Mouse (Mus musculus): Measurements from ENCODE around the gene Trpm5. TPM values are rescaled to one million over a fixed set of nuclear protein-coding genes. Genes with fewer than 3 reads are reported as not detected.

Trpm5 gene
- polyA plus RNA-seq, 1 experiment from 2014 or later = 0.43 TPM

GRCm38 (mm10) chr7:143059202-143059870 is 35.1 kb downstream of the Trpm5 start:
- Histone ChIP-seq H3K4me3 (replicated peaks) (no peak overlapping the region), H3K9me3 (replicated peaks) (no peaks in the 10 kb centered on the region), H3K4me1 (replicated peaks) (peaks cover 74% of the 10 kb centered on the region), H3K36me3 (replicated peaks) (peaks cover 28% of the 10 kb centered on the region), H3K9ac (no peak overlapping the region), H3K4me2 (no peak overlapping the region), H3K27me3 (no peaks in the 10 kb centered on the region), H3K27ac (replicated peaks) (peak overlapping the region; percentile 77; the same call in 1 of the 2 replicates)
- WGBS (ENCODE audit: insufficient replicate concordance) = 31% methylated on average over 5 of the region's 5 CpGs
- no peak for ATAC-seq (ENCODE audit: insufficient read depth)

DNA sequence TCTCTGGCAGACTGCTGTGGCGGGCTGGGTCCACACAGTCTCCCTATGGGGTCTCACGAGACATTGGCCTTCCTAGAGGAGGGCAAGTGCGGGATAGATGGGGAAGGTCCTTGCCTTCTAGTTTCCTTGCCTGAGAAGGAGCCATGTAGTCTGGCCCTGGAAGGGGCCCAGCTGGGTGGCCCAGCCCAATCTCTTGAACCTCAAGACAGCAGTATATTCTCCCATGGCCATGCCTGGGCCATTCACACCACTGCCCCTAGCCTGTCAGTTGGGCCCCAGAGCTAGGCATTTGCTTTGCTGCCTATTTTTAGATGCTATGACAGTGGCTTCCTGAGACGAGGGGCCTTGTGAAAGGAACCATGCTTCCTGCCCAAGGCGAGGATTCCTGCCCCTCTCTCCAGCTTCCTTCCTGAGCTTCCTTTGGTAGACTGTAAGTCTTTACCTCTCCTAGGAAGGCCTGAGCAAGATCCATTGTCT is 36.2 kb downstream of the Trpm5 start:
- Histone ChIP-seq H3K9ac (no peak overlapping the region), H3K9me3 (replicated peaks) (no peaks in the 10 kb centered on the region), H3K4me3 (replicated peaks) (no peak overlapping the region), H3K36me3 (replicated peaks) (peaks cover 17% of the 10 kb centered on the region), H3K4me1 (replicated peaks) (peaks cover 85% of the 10 kb centered on the region), H3K4me2 (peak overlapping the region; percentile 94), H3K27ac (replicated peaks) (peak overlapping the region; percentile 77), H3K27me3 (no peaks in the 10 kb centered on the region)
- WGBS (ENCODE audit: insufficient replicate concordance) = 15% methylated on average over 5 of the region's 5 CpGs
- ATAC-seq (ENCODE audit: insufficient read depth) = peak; percentile 14; the same call in 1 of the 2 replicates

DNA sequence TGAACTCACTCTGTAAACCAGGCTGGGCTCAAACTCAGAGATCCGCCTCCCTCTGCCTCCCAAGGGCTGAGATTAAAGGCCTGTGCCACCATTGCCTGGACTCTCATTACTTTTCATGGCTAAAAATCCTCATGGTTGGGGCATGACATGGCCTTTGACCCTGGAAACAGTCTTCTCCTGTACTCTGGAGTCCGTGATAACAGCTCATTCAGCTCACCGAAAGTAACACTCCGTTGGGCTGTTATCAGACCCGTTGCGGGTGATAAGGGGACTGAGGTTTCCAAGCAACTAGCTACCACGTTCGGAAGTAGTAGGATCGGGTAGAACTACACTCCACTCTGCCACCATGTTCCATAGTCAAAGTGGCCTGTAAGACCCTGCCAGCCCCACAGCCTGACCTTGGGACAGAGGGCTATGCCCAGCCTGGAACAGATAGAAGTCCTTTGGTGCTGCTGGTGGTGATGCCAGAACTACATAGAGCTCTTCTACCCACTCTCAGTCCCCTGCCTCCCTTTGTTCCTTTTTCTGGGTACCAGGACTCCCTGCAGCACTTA is 36.7 kb downstream of the Trpm5 start:
- ATAC-seq (ENCODE audit: insufficient read depth) = peak; percentile 51

GRCm38 (mm10) chr7:143057023-143057422 is 37.4 kb downstream of the Trpm5 start:
- ATAC-seq (ENCODE audit: insufficient read depth) = no peak
- 26% methylated on average over 5 of the region's 5 CpGs for WGBS (ENCODE audit: insufficient replicate concordance)
- Histone ChIP-seq H3K27ac (replicated peaks) (peak overlapping the region; percentile 77), H3K27me3 (no peaks in the 10 kb centered on the region), H3K4me3 (replicated peaks) (no peak overlapping the region), H3K9me3 (replicated peaks) (no peaks in the 10 kb centered on the region), H3K4me2 (peak overlapping the region; percentile 94), H3K4me1 (replicated peaks) (peaks cover 96% of the 10 kb centered on the region), H3K9ac (no peak overlapping the region), H3K36me3 (replicated peaks) (peaks cover 5% of the 10 kb centered on the region)

More for the DNA sequence above, 36.7 kb downstream of the Trpm5 start:
- Histone ChIP-seq H3K9ac (no peak overlapping the region), H3K36me3 (replicated peaks) (peaks cover 12% of the 10 kb centered on the region), H3K4me3 (replicated peaks) (no peak overlapping the region), H3K4me2 (peak overlapping the region; percentile 94), H3K27me3 (no peaks in the 10 kb centered on the region), H3K4me1 (replicated peaks) (peaks cover 90% of the 10 kb centered on the region), H3K27ac (replicated peaks) (peak overlapping the region; percentile 77), H3K9me3 (replicated peaks) (no peaks in the 10 kb centered on the region)
- 4% methylated on average over 9 of the region's 9 CpGs for WGBS (ENCODE audit: insufficient replicate concordance)

DNA sequence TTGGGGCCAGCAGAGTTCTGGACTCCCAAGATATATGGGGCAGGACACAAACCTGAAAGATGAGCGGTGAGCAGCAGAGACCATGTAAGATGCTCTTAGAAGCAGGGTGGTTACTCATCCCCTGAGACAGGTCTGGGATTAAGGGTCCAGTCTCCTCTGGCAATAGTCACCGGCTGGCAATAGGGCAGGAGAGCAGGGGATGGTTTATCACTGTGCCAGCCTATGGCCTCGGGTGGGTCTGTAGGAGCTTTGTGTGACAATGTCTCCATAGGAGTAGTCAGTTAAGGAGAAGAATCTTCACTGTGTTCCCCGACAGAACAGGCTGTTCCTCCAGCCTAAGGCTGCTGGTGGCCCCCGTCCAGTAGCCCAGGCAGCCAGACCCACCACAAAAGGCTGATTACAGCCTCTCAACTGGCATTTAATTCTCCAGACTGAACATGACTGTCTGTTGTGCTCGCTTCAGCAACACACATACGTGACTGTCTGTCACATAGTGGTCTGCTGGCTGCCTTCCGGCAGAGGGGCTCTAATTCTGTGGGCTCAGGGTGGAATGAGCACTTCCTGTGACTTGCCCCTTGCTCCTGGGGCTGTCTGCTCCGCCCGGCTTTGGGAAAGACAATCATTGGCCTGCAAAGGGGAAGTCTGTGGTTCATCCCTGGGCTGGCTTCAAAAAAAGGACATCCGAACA is 38.8 kb downstream of the Trpm5 start:
- H3K4me3 ChIP-seq (replicated peaks) = peak overlapping the region; percentile 13; the same call in 1 of the 2 replicates
- peak overlapping the region; percentile 94 for H3K4me2 ChIP-seq
- H3K4me1 ChIP-seq (replicated peaks) = peaks cover 95% of the 10 kb centered on the region
- no peak overlapping the region for H3K9ac ChIP-seq
- ATAC-seq (ENCODE audit: insufficient read depth) = no peak
- no peaks in the 10 kb centered on the region for H3K27me3 ChIP-seq
- H3K36me3 ChIP-seq (replicated peaks) = no peaks in the 10 kb centered on the region; the same call in 1 of the 2 replicates
- peak overlapping the region; percentile 38 for H3K27ac ChIP-seq (replicated peaks)
- no peaks in the 10 kb centered on the region for H3K9me3 ChIP-seq (replicated peaks)
- 32% methylated on average over 11 of the region's 11 CpGs for WGBS (ENCODE audit: insufficient replicate concordance)

GRCm38 (mm10) chr7:143055001-143055400 is 39.4 kb downstream of the Trpm5 start:
- Histone ChIP-seq H3K36me3 (replicated peaks) (no peaks in the 10 kb centered on the region), H3K9me3 (replicated peaks) (no peaks in the 10 kb centered on the region), H3K4me1 (replicated peaks) (peaks cover 88% of the 10 kb centered on the region), H3K4me3 (replicated peaks) (peak overlapping the region; percentile 73), H3K4me2 (peak overlapping the region; percentile 94), H3K27me3 (no peaks in the 10 kb centered on the region), H3K9ac (0 out of 2 replicates have a peak overlapping the region, but pooled peaks have one; percentile 81), H3K27ac (replicated peaks) (peak overlapping the region; percentile 38; the same call in 1 of the 2 replicates)
- 39% methylated on average over 3 of the region's 3 CpGs for WGBS (ENCODE audit: insufficient replicate concordance)
- ATAC-seq (ENCODE audit: insufficient read depth) = no peak

DNA sequence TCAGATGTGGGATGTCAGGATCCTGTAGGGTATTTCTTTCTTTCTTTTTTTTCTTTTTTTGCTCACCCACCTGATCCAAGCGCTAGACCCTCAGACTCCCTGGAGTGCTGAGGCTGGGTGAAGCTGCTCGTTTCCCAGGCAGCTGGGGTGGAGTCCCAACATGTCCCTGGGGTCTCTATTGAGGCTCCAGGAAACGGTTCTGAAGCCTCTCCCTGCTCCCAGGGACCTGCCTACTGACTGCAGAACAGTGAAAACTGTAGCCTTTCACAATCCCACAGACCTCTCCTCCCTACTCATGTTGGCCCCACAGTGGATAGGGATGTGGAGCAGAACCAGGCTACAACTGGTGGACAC is 39.9 kb downstream of the Trpm5 start:
- 36% methylated on average over 3 of the region's 3 CpGs for WGBS (ENCODE audit: insufficient replicate concordance)
- ATAC-seq (ENCODE audit: insufficient read depth) = no peak
- Histone ChIP-seq H3K27me3 (no peaks in the 10 kb centered on the region), H3K9me3 (replicated peaks) (no peaks in the 10 kb centered on the region), H3K4me3 (replicated peaks) (peak overlapping the region; percentile 73), H3K9ac (0 out of 2 replicates have a peak overlapping the region, but pooled peaks have one; percentile 81), H3K4me1 (replicated peaks) (peaks cover 86% of the 10 kb centered on the region), H3K36me3 (replicated peaks) (no peaks in the 10 kb centered on the region), H3K4me2 (peak overlapping the region; percentile 94), H3K27ac (replicated peaks) (peak overlapping the region; percentile 38; the same call in 1 of the 2 replicates)

GRCm38 (mm10) chr7:143053961-143054611 is 40.4 kb downstream of the Trpm5 start:
- Histone ChIP-seq H3K27ac (replicated peaks) (0 out of 2 replicates have a peak overlapping the region, but pooled peaks have one; percentile 38), H3K9me3 (replicated peaks) (no peaks in the 10 kb centered on the region), H3K9ac (peak overlapping the region; percentile 81; the same call in 1 of the 2 replicates), H3K36me3 (replicated peaks) (no peaks in the 10 kb centered on the region), H3K27me3 (no peaks in the 10 kb centered on the region), H3K4me2 (peak overlapping the region; percentile 94), H3K4me3 (replicated peaks) (peak overlapping the region; percentile 73), H3K4me1 (replicated peaks) (peaks cover 81% of the 10 kb centered on the region)
- ATAC-seq (ENCODE audit: insufficient read depth) = no peak
- 18% methylated on average over 11 of the region's 11 CpGs for WGBS (ENCODE audit: insufficient replicate concordance)

DNA sequence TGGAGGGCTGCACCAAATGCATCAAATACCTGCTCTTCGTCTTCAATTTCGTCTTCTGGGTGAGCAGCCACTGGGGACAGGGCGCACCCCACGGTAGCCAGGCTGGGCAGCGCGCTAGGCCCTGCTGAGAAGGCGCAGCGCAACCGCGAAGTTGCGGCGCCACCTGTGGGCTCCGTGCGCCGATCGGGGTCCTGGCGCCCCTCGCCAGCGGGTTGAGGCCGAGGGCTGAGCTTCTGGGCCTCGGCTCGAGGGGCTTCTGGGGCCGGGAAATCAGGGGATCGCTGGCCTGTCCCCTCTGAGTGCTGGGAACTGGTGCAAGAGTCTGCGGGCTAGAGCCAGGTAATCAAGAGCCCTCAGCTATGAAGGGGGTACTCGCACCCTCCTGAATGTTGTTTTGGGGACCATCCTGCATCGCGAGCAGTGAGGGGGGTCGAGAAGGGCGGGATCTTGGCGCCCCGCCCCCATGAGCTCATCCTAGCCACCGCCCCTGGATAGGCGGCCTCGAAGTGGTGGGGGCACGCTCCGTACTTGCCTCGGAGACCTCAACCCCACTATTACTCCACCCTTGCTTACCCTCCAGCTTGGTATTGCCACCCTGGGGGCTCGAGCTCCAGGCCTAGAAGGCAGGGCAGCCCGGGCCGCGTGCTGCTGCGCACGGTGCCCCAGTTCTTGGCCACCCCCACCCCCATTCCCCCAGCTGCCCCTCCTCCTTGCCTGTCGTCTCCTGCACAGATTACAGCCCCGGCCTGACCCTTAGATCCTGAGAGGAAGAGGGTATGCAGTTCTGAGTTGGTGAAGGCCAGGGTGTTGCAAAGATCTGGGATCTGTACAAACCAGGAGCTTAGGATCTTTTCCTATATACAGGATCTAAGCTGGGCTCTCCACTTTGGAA is 41.2 kb downstream of the Trpm5 start:
- no peaks in the 10 kb centered on the region for H3K36me3 ChIP-seq (replicated peaks)
- peaks cover 73% of the 10 kb centered on the region for H3K4me1 ChIP-seq (replicated peaks)
- peak overlapping the region; percentile 94 for H3K4me2 ChIP-seq
- under 1% methylated on average over 46 of the region's 46 CpGs for WGBS (ENCODE audit: insufficient replicate concordance)
- peak overlapping the region; percentile 73 for H3K4me3 ChIP-seq (replicated peaks)
- no peaks in the 10 kb centered on the region for H3K9me3 ChIP-seq (replicated peaks)
- no peaks in the 10 kb centered on the region for H3K27me3 ChIP-seq
- peak overlapping the region; percentile 88 for H3K27ac ChIP-seq (replicated peaks)
- ATAC-seq (ENCODE audit: insufficient read depth) = peak; percentile 59
- H3K9ac ChIP-seq = peak overlapping the region; percentile 81

- peaks cover 66% of the 10 kb centered on the region for H3K4me1 ChIP-seq (replicated peaks)
Measured at GRCm38 (mm10) chr7:143052626-143053007, 41.8 kb downstream of the Trpm5 start, which contains the start of gene Cd81. Gene Cd81, plus strand, starts transcription at chr7:143052739.

More at GRCm38 (mm10) chr7:143052626-143053007, 41.8 kb downstream of the Trpm5 start, which contains the start of gene Cd81:
- H3K9ac ChIP-seq = peak within 1 kb of the TSS; percentile 81
- peak within 1 kb of the TSS; percentile 88 for H3K27ac ChIP-seq (replicated peaks)
- under 1% methylated on average over 37 of the region's 37 CpGs for WGBS (ENCODE audit: insufficient replicate concordance)
- H3K4me2 ChIP-seq = peak within 1 kb of the TSS; percentile 94
- H3K27me3 ChIP-seq = no peaks in the 10 kb centered on the region
- no peaks in the 10 kb centered on the region for H3K36me3 ChIP-seq (replicated peaks)
- no peaks in the 10 kb centered on the region for H3K9me3 ChIP-seq (replicated peaks)
- peak; percentile 83 for ATAC-seq (ENCODE audit: insufficient read depth)
- H3K4me3 ChIP-seq (replicated peaks) = peak within 1 kb of the TSS; percentile 73
